Mouse (Mus musculus): ENCODE measurements around the gene Olfr799. TPM values are rescaled to one million over a fixed set of nuclear protein-coding genes. Genes with fewer than 3 reads are reported as not detected.

The Olfr799 gene
- not detected for polyA plus RNA-seq (2014; fragmentation: Illumina TruSeq; extraction: RNeasy Lipid Tissue Mini Kit (QIAGEN cat#74804))

GRCm38 (mm10) chr10:129637184-129637583 is at the start of gene Olfr799:
Olfr799 (plus strand) TSS chr10:129637484.

GRCm38 (mm10) chr10:129612470-129612869 is 24.8 kb upstream of the Olfr799 start, which contains the start of gene Olfr796:
Olfr796 (minus strand) TSS chr10:129612570.

DNA sequence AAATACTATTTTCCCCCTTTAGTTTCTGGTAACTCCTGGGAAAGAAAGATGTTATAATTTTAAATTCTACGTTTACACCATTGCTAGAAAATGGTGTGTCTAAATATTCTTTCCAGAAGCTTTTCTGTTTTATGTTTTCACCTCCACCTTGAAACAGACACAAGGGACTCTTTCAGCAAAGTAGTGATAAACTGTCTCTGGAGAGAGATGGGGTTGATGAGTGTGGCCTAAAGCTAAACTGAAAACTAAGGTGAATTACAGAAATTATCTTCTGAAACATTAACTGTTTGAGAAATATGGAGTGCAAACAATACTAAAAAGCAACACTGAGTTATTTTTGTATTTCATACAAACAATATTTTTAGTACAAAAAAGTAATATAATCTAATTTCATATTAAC is 9.4 kb upstream of the Olfr799 start, which contains the start of gene Olfr798:
Gene Olfr798, minus strand, starts transcription at position 101 of the 400 bp plus-strand sequence.

GRCm38 (mm10) chr10:129657394-129657793 is 20.1 kb downstream of the Olfr799 start, which contains the start of gene Olfr800:
Olfr800 (plus strand) TSS chr10:129657694.

DNA sequence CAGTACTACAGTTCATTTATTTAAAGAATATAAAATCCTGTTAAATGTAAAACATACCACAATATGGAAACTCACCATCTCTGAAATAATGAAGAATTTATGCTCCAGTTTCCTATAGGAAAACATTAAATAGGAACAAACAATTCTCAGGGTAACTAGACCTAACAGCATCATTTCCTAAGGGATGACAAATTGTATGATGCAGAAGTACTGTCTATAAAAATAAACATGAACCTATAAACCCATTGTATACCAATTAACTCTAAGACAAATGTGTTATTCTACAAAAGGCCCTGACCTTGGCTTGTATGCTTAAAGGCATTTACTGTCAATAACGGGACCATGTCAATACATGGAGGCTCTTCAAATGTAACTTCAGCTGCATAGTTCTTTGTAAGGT is 36.5 kb downstream of the Olfr799 start, which contains the start of gene Olfr801:
Gene Olfr801, minus strand, starts transcription at position 101 of the 400 bp plus-strand sequence.

GRCm38 (mm10) chr10:129688069-129688468 is 50.8 kb downstream of the Olfr799 start, which contains the start of gene Olfr802:
Olfr802 (minus strand) TSS chr10:129688169.

DNA sequence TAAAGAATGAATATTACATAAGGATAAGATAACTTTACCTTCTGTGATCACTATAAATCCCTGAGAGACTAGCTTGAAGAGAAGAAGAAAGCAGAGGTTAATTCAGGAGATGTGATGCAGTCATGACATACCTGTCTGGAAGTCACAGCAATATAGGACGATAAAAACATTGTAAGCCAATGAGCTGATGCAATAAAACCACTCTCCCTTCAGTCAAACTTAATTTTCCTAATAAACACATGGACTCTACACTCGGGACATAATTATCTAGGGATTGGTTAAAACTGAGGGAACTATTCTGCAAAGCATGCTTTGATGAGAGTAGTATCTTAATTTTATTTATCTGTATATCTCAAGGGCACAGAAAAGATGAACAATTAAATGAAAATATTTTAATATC is 56.9 kb downstream of the Olfr799 start, which contains the start of gene Olfr803:
Gene Olfr803, minus strand, starts transcription at position 101 of the 400 bp plus-strand sequence.

Other genes starting within 250 kb of the Olfr799 start
- gene Olfr785, start 232.1 kb upstream of the Olfr799 start, polyA plus RNA-seq (2014; fragmentation: Illumina TruSeq; extraction: RNeasy Lipid Tissue Mini Kit (QIAGEN cat#74804)) = not detected
- gene Olfr786, start 210.2 kb upstream of the Olfr799 start, polyA plus RNA-seq (2014; fragmentation: Illumina TruSeq; extraction: RNeasy Lipid Tissue Mini Kit (QIAGEN cat#74804)) = not detected
- gene Olfr787, start 175.6 kb upstream of the Olfr799 start, polyA plus RNA-seq (2014; fragmentation: Illumina TruSeq; extraction: RNeasy Lipid Tissue Mini Kit (QIAGEN cat#74804)) = not detected
- gene Olfr788, start 166.5 kb upstream of the Olfr799 start, polyA plus RNA-seq (2014; fragmentation: Illumina TruSeq; extraction: RNeasy Lipid Tissue Mini Kit (QIAGEN cat#74804)) = not detected
- gene Olfr789, start 152.7 kb upstream of the Olfr799 start, polyA plus RNA-seq (2014; fragmentation: Illumina TruSeq; extraction: RNeasy Lipid Tissue Mini Kit (QIAGEN cat#74804)) = not detected
- not detected for gene Olfr790, start 139.0 kb upstream of the Olfr799 start, polyA plus RNA-seq (2014; fragmentation: Illumina TruSeq; extraction: RNeasy Lipid Tissue Mini Kit (QIAGEN cat#74804))
- gene Olfr791, start 115.7 kb upstream of the Olfr799 start, polyA plus RNA-seq (2014; fragmentation: Illumina TruSeq; extraction: RNeasy Lipid Tissue Mini Kit (QIAGEN cat#74804)) = not detected
- gene Olfr792, start 98.3 kb upstream of the Olfr799 start, polyA plus RNA-seq (2014; fragmentation: Illumina TruSeq; extraction: RNeasy Lipid Tissue Mini Kit (QIAGEN cat#74804)) = 0.20 TPM
- gene Olfr794, start 69.8 kb upstream of the Olfr799 start, polyA plus RNA-seq (2014; fragmentation: Illumina TruSeq; extraction: RNeasy Lipid Tissue Mini Kit (QIAGEN cat#74804)) = not detected
- gene Olfr796, start 24.9 kb upstream of the Olfr799 start, polyA plus RNA-seq (2014; fragmentation: Illumina TruSeq; extraction: RNeasy Lipid Tissue Mini Kit (QIAGEN cat#74804)) = not detected
- gene Olfr798, start 9.6 kb upstream of the Olfr799 start, polyA plus RNA-seq (2014; fragmentation: Illumina TruSeq; extraction: RNeasy Lipid Tissue Mini Kit (QIAGEN cat#74804)) = not detected
- gene Olfr800, start 20.2 kb downstream of the Olfr799 start, polyA plus RNA-seq (2014; fragmentation: Illumina TruSeq; extraction: RNeasy Lipid Tissue Mini Kit (QIAGEN cat#74804)) = not detected
- not detected for gene Olfr801, start 36.4 kb downstream of the Olfr799 start, polyA plus RNA-seq (2014; fragmentation: Illumina TruSeq; extraction: RNeasy Lipid Tissue Mini Kit (QIAGEN cat#74804))
- gene Olfr802, start 50.7 kb downstream of the Olfr799 start, polyA plus RNA-seq (2014; fragmentation: Illumina TruSeq; extraction: RNeasy Lipid Tissue Mini Kit (QIAGEN cat#74804)) = not detected
- not detected for gene Olfr803, start 56.8 kb downstream of the Olfr799 start, polyA plus RNA-seq (2014; fragmentation: Illumina TruSeq; extraction: RNeasy Lipid Tissue Mini Kit (QIAGEN cat#74804))
- not detected for gene Olfr804, start 65.7 kb downstream of the Olfr799 start, polyA plus RNA-seq (2014; fragmentation: Illumina TruSeq; extraction: RNeasy Lipid Tissue Mini Kit (QIAGEN cat#74804))
- gene Olfr805, start 91.9 kb downstream of the Olfr799 start, polyA plus RNA-seq (2014; fragmentation: Illumina TruSeq; extraction: RNeasy Lipid Tissue Mini Kit (QIAGEN cat#74804)) = not detected
- not detected for gene Olfr806, start 104.4 kb downstream of the Olfr799 start, polyA plus RNA-seq (2014; fragmentation: Illumina TruSeq; extraction: RNeasy Lipid Tissue Mini Kit (QIAGEN cat#74804))
- not detected for gene Olfr807, start 120.3 kb downstream of the Olfr799 start, polyA plus RNA-seq (2014; fragmentation: Illumina TruSeq; extraction: RNeasy Lipid Tissue Mini Kit (QIAGEN cat#74804))
- not detected for gene Olfr808, start 128.0 kb downstream of the Olfr799 start, polyA plus RNA-seq (2014; fragmentation: Illumina TruSeq; extraction: RNeasy Lipid Tissue Mini Kit (QIAGEN cat#74804))
- not detected for gene Olfr809, start 137.2 kb downstream of the Olfr799 start, polyA plus RNA-seq (2014; fragmentation: Illumina TruSeq; extraction: RNeasy Lipid Tissue Mini Kit (QIAGEN cat#74804))
- gene Olfr810, start 157.4 kb downstream of the Olfr799 start, polyA plus RNA-seq (2014; fragmentation: Illumina TruSeq; extraction: RNeasy Lipid Tissue Mini Kit (QIAGEN cat#74804)) = 0.17 TPM
- gene Olfr811, start 166.9 kb downstream of the Olfr799 start, polyA plus RNA-seq (2014; fragmentation: Illumina TruSeq; extraction: RNeasy Lipid Tissue Mini Kit (QIAGEN cat#74804)) = not detected
- not detected for gene Olfr812, start 208.6 kb downstream of the Olfr799 start, polyA plus RNA-seq (2014; fragmentation: Illumina TruSeq; extraction: RNeasy Lipid Tissue Mini Kit (QIAGEN cat#74804))
- gene Olfr813, start 217.9 kb downstream of the Olfr799 start, polyA plus RNA-seq (2014; fragmentation: Illumina TruSeq; extraction: RNeasy Lipid Tissue Mini Kit (QIAGEN cat#74804)) = not detected
- gene Olfr814, start 242.4 kb downstream of the Olfr799 start, polyA plus RNA-seq (2014; fragmentation: Illumina TruSeq; extraction: RNeasy Lipid Tissue Mini Kit (QIAGEN cat#74804)) = not detected